Mouse (Mus musculus): ENCODE results near the gene St6galnac3.

Gene St6galnac3

GRCm38 (mm10) chr3:153272241-153272640, 452.7 kb downstream of the St6galnac3 start:
- DNase-seq = no peak

GRCm38 (mm10) chr3:153267397-153267796, 457.6 kb downstream of the St6galnac3 start:
- no peak for DNase-seq

GRCm38 (mm10) chr3:153261985-153262384, 463.0 kb downstream of the St6galnac3 start:
- no peak for DNase-seq

GRCm38 (mm10) chr3:153260225-153260933, 464.6 kb downstream of the St6galnac3 start:
- no peak for DNase-seq

- no peak for DNase-seq
Measured at GRCm38 (mm10) chr3:153255910-153256309, 469.1 kb downstream of the St6galnac3 start.

GRCm38 (mm10) chr3:153251653-153252052, 473.3 kb downstream of the St6galnac3 start:
- no peak for DNase-seq

- peak; percentile 77 for DNase-seq
Measured at GRCm38 (mm10) chr3:153250598-153251257, 474.2 kb downstream of the St6galnac3 start.

- no peak for DNase-seq
Measured at GRCm38 (mm10) chr3:153248866-153249265, 476.1 kb downstream of the St6galnac3 start.

- no peak for DNase-seq
Measured at GRCm38 (mm10) chr3:153248029-153248428, 476.9 kb downstream of the St6galnac3 start.

GRCm38 (mm10) chr3:153242524-153242923, 482.4 kb downstream of the St6galnac3 start:
- DNase-seq = no peak

GRCm38 (mm10) chr3:153241134-153241533, 483.8 kb downstream of the St6galnac3 start:
- no peak for DNase-seq

GRCm38 (mm10) chr3:153240366-153240765, 484.6 kb downstream of the St6galnac3 start:
- DNase-seq = no peak

GRCm38 (mm10) chr3:153238381-153238780, 486.6 kb downstream of the St6galnac3 start:
- no peak for DNase-seq

GRCm38 (mm10) chr3:153236262-153236661, 488.7 kb downstream of the St6galnac3 start:
- no peak for DNase-seq

GRCm38 (mm10) chr3:153222611-153223402, 502.2 kb downstream of the St6galnac3 start:
- DNase-seq = no peak

- no peak for DNase-seq
Measured at GRCm38 (mm10) chr3:153219391-153219790, 505.6 kb downstream of the St6galnac3 start.

GRCm38 (mm10) chr3:153208186-153208585, 516.8 kb downstream of the St6galnac3 start:
- no peak for DNase-seq

GRCm38 (mm10) chr3:153204046-153204445, 520.9 kb downstream of the St6galnac3 start:
- no peak for DNase-seq

- DNase-seq = no peak
Measured at GRCm38 (mm10) chr3:153201835-153202234, 523.1 kb downstream of the St6galnac3 start.

GRCm38 (mm10) chr3:153200801-153201200, 524.2 kb downstream of the St6galnac3 start:
- no peak for DNase-seq

GRCm38 (mm10) chr3:153200076-153200475, 524.9 kb downstream of the St6galnac3 start:
- DNase-seq = no peak

- no peak for DNase-seq
Measured at GRCm38 (mm10) chr3:153199251-153199650, 525.7 kb downstream of the St6galnac3 start.

- no peak for DNase-seq
Measured at GRCm38 (mm10) chr3:153198514-153198913, 526.5 kb downstream of the St6galnac3 start.

- no peak for DNase-seq
Measured at GRCm38 (mm10) chr3:153193025-153193424, 531.9 kb downstream of the St6galnac3 start.
